ENCODE assay signal across 8 mouse cellular contexts in the genomic region with DNA sequence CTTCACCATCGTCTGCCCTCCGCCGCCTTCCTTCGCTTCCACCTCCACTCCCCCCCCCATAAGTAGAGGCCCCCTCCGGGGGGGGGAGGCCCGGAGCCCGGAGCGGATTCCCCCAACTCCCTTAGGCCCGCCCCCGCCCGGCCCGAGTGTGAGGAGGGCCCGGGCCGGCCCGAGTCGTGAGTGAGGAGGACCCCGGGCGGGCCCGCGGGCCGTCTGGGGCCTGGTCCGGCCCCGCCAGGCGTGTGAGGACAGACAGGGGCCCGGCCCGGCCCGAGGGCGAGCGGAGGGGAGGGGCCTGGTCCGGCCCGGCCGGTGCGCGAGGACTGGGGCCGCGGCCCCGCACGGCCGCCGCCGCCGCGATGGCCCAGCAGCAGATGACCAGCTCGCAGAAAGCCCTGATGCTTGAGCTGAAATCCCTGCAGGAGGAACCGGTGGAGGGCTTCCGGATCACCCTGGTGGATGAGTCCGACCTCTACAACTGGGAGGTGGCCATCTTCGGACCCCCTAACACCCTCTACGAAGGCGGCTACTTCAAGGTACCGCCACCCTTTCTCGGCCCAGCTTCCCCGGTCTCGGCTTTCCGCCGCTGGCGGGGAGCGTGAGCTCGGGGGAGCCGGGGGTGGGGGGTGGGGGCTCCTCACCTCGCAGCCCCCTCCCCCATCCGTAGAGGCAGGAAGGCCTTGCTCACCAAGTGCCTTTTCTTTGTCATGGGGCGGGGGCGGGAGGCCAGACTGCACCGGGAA. TPM values are rescaled to one million over a fixed set of nuclear protein-coding genes. Genes with fewer than 3 reads are reported as not detected.
DNase-seq lines count a peak whose midpoint lies in the region; ATAC-seq lines count a peak whose summit lies in the region.

A gene (plus strand): TSS at position 33 of the 743 bp plus-strand sequence.

- H3K36me3 ChIP-seq in hindbrain, embryonic 11.5 days (ENCODE audit: control insufficient read depth, insufficient read depth, low read length), result no peaks in the 10 kb centered on the region

- H3K4me2 ChIP-seq in hindbrain, embryonic 11.5 days (replicated peaks; ENCODE audit: low read depth, low read length), result peak within 1 kb of the TSS; percentile 61

- H3K4me3 ChIP-seq in hindbrain, embryonic 11.5 days (ENCODE audit: low read depth, low read length), result peak within 1 kb of the TSS; percentile 93

- no peaks in the 10 kb centered on the region for H3K4me1 ChIP-seq in hindbrain, embryonic 11.5 days (replicated peaks; ENCODE audit: control insufficient read depth, insufficient read depth, low read length)

- peak; percentile 76 for DNase-seq in NIH3T3 (ENCODE audit: low read depth)
- peak; percentile 79 for DNase-seq in cerebellum, adult 9-11 months
- peak; percentile 20 to 37 for DNase-seq in frontal cortex, postnatal 14 days (ENCODE audit: low spot score in 2 of 2)
- DNase-seq in hindbrain, embryonic 11.5 days (ENCODE audit: low spot score), result peak; percentile 79
- peak; percentile 45 to 47 for DNase-seq in layer of hippocampus, postnatal 14 days (ENCODE audit: low spot score in 2 of 2)
- peak; percentile 59 for DNase-seq in lung, postnatal 25 days (ENCODE audit: low spot score)
- DNase-seq in retina, adult 2 months (ENCODE audit: low read depth, low spot score), result peak; percentile 49
- peak; percentile 50 to 55 for DNase-seq in urinary bladder, adult 18-20 months (ENCODE audit: low spot score in 2 of 2)

- peak within 1 kb of the TSS; percentile 100 for H3K27ac ChIP-seq in hindbrain, embryonic 11.5 days (ENCODE audit: low read depth, low read length)

- peak within 1 kb of the TSS; percentile 99 for H3K9ac ChIP-seq in hindbrain, embryonic 11.5 days (ENCODE audit: low read depth, low read length)

- WGBS in hindbrain, embryonic 11.5 days, result 1% methylated on average over 44 of the region's 65 CpGs

- no peaks in the 10 kb centered on the region for H3K27me3 ChIP-seq in hindbrain, embryonic 11.5 days (ENCODE audit: control insufficient read depth, insufficient read depth, low read length)

- ATAC-seq in hindbrain, embryonic 11.5 days (ENCODE audit: low FRiP score), result peak; percentile 84

- no peaks in the 10 kb centered on the region for H3K9me3 ChIP-seq in hindbrain, embryonic 11.5 days (ENCODE audit: control insufficient read depth, low read length)

RNA-seq across cellular contexts. Expression of the gene that starts here (rescaled TPM):
- 100 and 107 TPM in 2 replicates for polyA plus RNA-seq in hindbrain, embryonic 11.5 days (2014; fragmentation: Nextera tagmentation; extraction: Ambion mirVana)
- total RNA-seq in layer of hippocampus, postnatal 14 days (2021), result 10 to 100 TPM; 77.6 to 78.2 TPM

Comparison
In these comparisons a context has a peak if more than half of its experiments do, and no peak if none do; other contexts are left out.
1. Peak in every context shown above with its lines: DNase-seq, ATAC-seq, H3K4me3 ChIP-seq and H3K27ac ChIP-seq.
2. DNase-seq: peak in every context shown above with its lines; median percentile 79 in cerebellum, adult 9-11 months; 79 in hindbrain, embryonic 11.5 days; 76 in NIH3T3; 59 in lung, postnatal 25 days; 52 in urinary bladder, adult 18-20 months; 49 in retina, adult 2 months; 46 in layer of hippocampus, postnatal 14 days; 28 in frontal cortex, postnatal 14 days.